Mouse (Mus musculus): Measurements from ENCODE around the gene Card9.

DNA sequence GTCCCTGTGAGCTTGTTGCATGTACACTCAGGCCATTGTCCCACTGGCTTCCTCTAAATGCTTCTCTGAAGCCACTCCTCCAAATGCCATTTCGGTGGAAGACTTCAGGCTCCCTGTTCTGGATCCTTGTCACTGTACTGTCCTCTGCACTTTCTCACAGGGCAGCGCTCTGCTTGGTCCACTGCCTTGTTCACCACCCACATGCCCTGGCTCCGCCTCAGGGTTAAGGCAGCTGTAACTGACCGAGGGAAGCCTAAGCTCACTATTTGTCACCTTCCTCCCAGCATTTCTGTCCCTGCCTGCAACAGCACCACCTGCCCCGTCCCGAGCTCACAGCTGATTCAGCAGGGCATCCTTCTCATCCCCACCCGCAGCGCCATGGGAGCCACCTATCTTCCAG lies 42.6 kb upstream of the Card9 start:
- TF ChIP-seq CTCF (IDR thresholded peaks at IDR 0.05; ENCODE audit: insufficient read depth, low read depth, low read length): no peak
- TF ChIP-seq POLR2A (IDR thresholded peaks at IDR 0.05; ENCODE audit: insufficient read depth, low read depth, low read length): no peak
